Mouse (Mus musculus): ENCODE measurements around the gene Gjc2.
"Not testable (repeated sequence)": the region's sequence is repeated elsewhere in the genome, so short reads cannot be mapped to it uniquely, and the experiment has no call there.

Gjc2 gene

GRCm38 (mm10) chr11:59182864-59183331, at the start of gene Gjc2:
Gene Gjc2, minus strand, starts transcription at chr11:59183213.
- DNase-seq (ENCODE audit: low read depth, low spot score): no peak

- DNase-seq (ENCODE audit: low read depth, low spot score): no peak
Observed at GRCm38 (mm10) chr11:59232797-59233196, 49.8 kb upstream of the Gjc2 start.

GRCm38 (mm10) chr11:59230144-59230760, 47.2 kb upstream of the Gjc2 start:
- no peak for DNase-seq (ENCODE audit: low read depth, low spot score)

- DNase-seq (ENCODE audit: low read depth, low spot score): peak; percentile 99
Observed at GRCm38 (mm10) chr11:59228122-59228953, 45.3 kb upstream of the Gjc2 start, which contains the start of gene Arf1. Gene Arf1, minus strand, starts transcription at chr11:59228270.

- no peak for DNase-seq (ENCODE audit: low read depth, low spot score)
Observed at GRCm38 (mm10) chr11:59227604-59228121, 44.6 kb upstream of the Gjc2 start.

GRCm38 (mm10) chr11:59226787-59227603, 44.0 kb upstream of the Gjc2 start:
- DNase-seq (ENCODE audit: low read depth, low spot score): no peak

GRCm38 (mm10) chr11:59226251-59226650, 43.2 kb upstream of the Gjc2 start:
- no peak for DNase-seq (ENCODE audit: low read depth, low spot score)

GRCm38 (mm10) chr11:59225167-59225566, 42.2 kb upstream of the Gjc2 start:
- DNase-seq (ENCODE audit: low read depth, low spot score): no peak

GRCm38 (mm10) chr11:59224470-59224869, 41.5 kb upstream of the Gjc2 start:
- DNase-seq (ENCODE audit: low read depth, low spot score): no peak

- DNase-seq (ENCODE audit: low read depth, low spot score): no peak
Observed at GRCm38 (mm10) chr11:59224025-59224424, 41.0 kb upstream of the Gjc2 start.

- no peak for DNase-seq (ENCODE audit: low read depth, low spot score)
Observed at GRCm38 (mm10) chr11:59222306-59222705, 39.3 kb upstream of the Gjc2 start.

GRCm38 (mm10) chr11:59221604-59222003, 38.6 kb upstream of the Gjc2 start:
- DNase-seq (ENCODE audit: low read depth, low spot score): no peak

GRCm38 (mm10) chr11:59219064-59219463, 36.1 kb upstream of the Gjc2 start:
- DNase-seq (ENCODE audit: low read depth, low spot score): no peak

GRCm38 (mm10) chr11:59218389-59218998, 35.5 kb upstream of the Gjc2 start:
- no peak for DNase-seq (ENCODE audit: low read depth, low spot score)

GRCm38 (mm10) chr11:59216955-59217354, 33.9 kb upstream of the Gjc2 start:
- no peak for DNase-seq (ENCODE audit: low read depth, low spot score)

GRCm38 (mm10) chr11:59212892-59213494, 30.0 kb upstream of the Gjc2 start:
- no peak for DNase-seq (ENCODE audit: low read depth, low spot score)

- DNase-seq (ENCODE audit: low read depth, low spot score): not testable (repeated sequence)
Observed at GRCm38 (mm10) chr11:59212320-59212719, 29.3 kb upstream of the Gjc2 start.

GRCm38 (mm10) chr11:59211561-59211960, 28.5 kb upstream of the Gjc2 start:
- DNase-seq (ENCODE audit: low read depth, low spot score): not testable (repeated sequence)

- DNase-seq (ENCODE audit: low read depth, low spot score): no peak
Observed at GRCm38 (mm10) chr11:59210020-59210419, 27.0 kb upstream of the Gjc2 start.

- DNase-seq (ENCODE audit: low read depth, low spot score): no peak
Observed at GRCm38 (mm10) chr11:59209580-59209979, 26.6 kb upstream of the Gjc2 start.

GRCm38 (mm10) chr11:59209003-59209441, 26.0 kb upstream of the Gjc2 start:
- DNase-seq (ENCODE audit: low read depth, low spot score): no peak

All from WW6 (cell line).